Mouse (Mus musculus) gastrocnemius, adult 8-10 months (tissue): ENCODE measurements around the gene Cacna1c. TPM values are rescaled to one million over a fixed set of nuclear protein-coding genes. Genes with fewer than 3 reads are reported as not detected.

Source experiments
- DNase-seq, 2 experiments: peaks; one replicate each; pipeline ENCODE4 v3.0.0; 2022; ENCODE audit warnings: low spot score in 2 of 2
- total RNA-seq, 4 experiments: library from RNA; stranded (reverse); gene quantifications; 2 replicates each; pipeline ENCODE4 v1.2.4; 2022

The Cacna1c gene
- total RNA-seq, 4 experiments from 2014 or later, result 0.61 to 1.3 (median 0.90) TPM

GRCm38 (mm10) chr6:118968776-118969175, 227.4 kb downstream of the Cacna1c start:
- DNase-seq, result no peak

DNA sequence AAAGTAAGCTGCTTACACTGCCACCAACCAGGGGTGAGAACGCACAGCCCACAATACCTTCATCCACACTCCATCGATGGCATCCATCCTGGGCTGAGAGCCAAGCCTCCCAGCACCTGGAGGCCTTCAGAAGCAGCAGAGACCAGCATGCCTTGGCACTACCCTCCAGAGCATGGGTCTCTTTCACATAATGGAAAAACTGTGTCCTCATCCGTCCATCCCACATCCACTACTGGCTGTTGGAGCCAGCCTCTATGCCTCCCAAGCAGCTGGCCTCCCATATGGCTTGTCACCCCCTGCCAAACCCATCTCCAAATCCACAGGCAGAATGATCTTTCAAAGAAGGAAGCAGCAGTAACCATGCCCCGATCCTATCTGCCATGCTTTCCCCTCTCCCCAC, 229.3 kb downstream of the Cacna1c start:
- no peak for DNase-seq

GRCm38 (mm10) chr6:118965577-118965976, 230.6 kb downstream of the Cacna1c start:
- no peak for DNase-seq

DNA sequence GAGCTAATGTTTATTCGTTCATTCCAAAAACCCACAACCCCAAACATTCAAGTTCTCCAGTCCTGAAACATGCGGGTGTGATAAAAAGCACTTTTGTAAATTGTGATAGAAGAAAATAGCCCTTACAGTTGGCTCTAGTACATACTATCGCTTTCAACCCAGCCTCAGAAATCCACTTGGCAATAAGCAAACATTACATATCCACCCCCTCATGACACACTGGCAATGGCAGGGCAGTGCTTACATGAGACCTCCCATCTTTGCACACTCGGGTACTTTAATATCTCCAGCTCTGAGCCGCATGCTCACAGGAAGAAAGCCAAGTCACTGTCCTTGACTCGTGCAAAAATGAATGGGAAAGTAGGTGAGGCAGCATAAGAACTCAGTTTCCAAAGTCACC, 232.4 kb downstream of the Cacna1c start:
- DNase-seq, result no peak

GRCm38 (mm10) chr6:118963283-118963682, 232.9 kb downstream of the Cacna1c start:
- no peak for DNase-seq

DNA sequence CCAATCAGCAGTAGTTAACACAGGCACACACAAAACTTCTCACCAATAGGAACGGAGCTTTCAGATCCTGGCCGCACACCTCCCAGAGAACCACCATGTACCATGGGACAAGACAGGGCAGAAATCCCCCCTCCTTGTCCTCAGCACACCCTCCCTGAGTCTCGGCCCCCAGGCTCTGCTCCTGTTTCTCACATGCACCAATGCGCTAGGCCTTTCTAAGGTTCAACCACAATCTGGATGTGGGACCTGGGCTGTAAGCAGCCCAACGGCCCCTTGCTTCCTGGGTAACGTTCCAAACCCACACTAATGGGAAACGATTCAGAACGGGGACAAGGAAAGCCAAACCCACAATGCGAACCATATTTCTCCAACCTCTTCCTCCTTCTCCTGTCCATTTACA, 237.7 kb downstream of the Cacna1c start:
- no peak for DNase-seq

DNA sequence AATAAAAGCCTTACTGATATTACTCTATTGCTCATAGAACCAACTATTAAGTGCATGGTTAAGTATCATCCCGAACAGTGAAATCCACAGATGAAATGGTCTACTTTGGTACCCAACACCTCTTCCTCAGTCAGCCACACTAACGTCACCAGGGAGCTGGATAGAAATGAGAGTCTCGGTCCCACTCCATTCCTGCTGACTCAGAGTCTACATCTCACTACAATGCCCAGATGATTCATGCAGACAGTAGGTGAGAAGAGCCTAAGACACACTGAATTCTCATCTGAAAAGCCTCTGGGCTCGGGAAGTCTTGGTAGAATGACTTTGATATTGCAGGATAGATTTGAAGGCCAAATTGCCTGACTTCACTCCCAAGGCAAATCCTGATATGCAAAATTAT, 240.0 kb downstream of the Cacna1c start:
- DNase-seq, result no peak

- DNase-seq, result no peak
These were observed 240.4 kb downstream of the Cacna1c start for GRCm38 (mm10) chr6:118955777-118956176.

- DNase-seq, result no peak
These were observed 241.1 kb downstream of the Cacna1c start for GRCm38 (mm10) chr6:118954988-118955554.

- no peak for DNase-seq
These were observed 243.8 kb downstream of the Cacna1c start for GRCm38 (mm10) chr6:118952377-118952776.

- DNase-seq, result no peak
These were observed 246.0 kb downstream of the Cacna1c start for GRCm38 (mm10) chr6:118950190-118950589.

GRCm38 (mm10) chr6:118947286-118947685, 248.9 kb downstream of the Cacna1c start:
- no peak for DNase-seq

DNA sequence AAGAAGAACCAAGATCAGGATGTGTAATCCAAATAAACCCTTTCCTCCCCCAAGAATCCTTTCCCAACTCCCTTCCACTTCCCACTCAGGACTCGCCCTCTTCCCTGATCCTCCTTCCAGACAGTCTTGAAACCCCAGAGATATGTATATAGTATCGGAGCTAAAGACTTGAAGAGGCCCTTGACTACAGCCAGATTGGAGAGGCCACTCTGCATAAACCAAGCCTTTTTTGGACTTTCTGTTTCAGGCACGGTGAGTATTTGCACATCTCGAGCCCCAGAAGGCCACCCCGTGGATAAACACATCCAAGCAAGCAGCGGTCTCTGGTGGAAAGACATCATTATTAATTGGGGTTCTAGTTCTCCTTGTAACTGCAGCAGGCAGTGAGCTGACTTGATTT, 249.6 kb downstream of the Cacna1c start:
- no peak for DNase-seq

DNA sequence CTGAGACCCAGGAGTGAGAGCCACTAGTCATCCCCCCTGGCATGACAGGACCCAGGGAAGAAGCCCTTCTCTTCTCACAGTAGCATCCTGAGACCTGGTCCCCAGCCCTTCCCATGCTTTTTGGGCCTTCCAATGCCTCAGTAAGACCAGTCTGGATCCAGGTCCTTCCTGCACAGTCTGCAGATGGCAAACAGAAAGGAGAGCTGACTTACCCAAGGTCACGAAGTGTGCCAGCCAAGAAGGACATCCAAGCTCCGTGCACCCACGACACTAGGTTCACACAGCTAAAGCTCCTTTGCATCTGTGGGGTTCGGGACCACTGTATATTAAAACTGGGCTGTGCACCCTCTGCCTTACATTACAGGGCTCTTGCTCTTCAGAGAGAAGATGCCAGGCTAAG, 252.1 kb downstream of the Cacna1c start:
- no peak for DNase-seq

GRCm38 (mm10) chr6:118941816-118942215, 254.4 kb downstream of the Cacna1c start:
- DNase-seq, result no peak

DNA sequence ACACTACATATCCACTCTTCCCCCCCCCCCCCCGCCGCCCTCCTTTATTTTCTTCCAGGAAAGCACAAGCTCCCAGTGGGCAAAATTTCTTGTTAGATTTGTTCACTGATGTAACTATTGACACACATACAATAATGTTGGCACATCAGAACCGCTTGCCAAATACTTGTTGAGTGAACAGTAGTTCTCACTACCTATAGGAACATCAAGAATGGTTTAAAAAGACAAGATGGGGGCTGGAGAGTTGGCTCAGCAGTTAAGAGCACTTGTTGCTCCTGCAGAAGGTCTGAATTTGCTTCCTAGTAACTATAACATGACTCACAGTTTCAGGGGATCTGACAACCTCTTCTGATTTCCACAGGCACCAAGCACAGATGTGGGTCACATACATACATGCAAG, 255.2 kb downstream of the Cacna1c start:
- DNase-seq, result no peak

GRCm38 (mm10) chr6:118939626-118940025, 256.6 kb downstream of the Cacna1c start:
- DNase-seq, result no peak

DNA sequence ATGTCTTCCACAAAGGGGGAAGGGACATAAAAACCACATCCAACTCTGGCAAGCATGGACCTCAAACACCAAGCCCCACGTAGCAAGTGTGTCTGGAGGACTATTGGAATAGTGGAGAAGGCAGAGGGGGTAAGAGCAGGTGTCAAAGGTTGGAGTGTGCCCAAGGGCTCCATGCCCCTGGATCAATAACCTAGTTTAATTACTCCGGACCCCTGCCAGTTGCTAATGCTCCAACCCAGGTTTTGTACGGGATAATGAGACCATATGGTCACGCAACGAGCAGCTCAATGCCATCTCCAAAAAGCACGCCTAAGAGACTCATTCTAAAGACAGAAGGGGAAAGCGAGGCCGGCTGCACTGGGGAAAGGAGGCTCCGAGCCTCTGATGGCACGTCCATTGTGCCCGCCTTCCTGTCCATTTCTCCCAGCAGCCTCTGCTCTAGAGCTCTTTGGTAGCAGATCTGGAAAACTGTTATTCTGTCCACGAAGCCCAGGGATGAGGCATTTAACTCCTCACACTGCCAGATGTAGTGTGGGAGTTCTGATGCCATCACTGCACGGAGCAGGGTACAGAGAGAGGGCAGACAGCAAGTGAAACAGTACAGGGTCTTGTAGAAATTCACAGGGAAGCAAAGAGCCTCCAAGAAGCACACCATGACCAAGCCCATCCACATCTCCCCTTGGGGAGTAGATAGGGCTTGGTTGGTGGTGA, 257.7 kb downstream of the Cacna1c start:
- DNase-seq, result no peak

DNA sequence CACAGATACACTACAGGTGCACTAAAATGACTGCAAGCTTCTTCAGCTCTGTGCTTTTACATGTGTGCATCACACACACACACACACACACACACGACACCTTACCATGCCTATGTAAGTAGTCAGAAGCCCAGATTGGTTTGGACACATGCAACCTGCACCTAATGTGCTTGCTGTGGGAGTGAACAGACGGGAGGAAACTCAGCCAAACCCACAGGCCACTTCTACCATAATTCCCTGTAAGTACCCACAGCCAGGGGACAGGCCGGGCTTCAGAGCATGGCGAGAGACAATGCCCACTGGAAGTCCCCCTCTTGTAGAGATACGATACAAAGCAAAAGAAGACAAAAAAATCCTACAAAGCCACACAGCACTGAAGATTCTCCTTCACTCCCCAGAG, 258.7 kb downstream of the Cacna1c start:
- no peak for DNase-seq

DNA sequence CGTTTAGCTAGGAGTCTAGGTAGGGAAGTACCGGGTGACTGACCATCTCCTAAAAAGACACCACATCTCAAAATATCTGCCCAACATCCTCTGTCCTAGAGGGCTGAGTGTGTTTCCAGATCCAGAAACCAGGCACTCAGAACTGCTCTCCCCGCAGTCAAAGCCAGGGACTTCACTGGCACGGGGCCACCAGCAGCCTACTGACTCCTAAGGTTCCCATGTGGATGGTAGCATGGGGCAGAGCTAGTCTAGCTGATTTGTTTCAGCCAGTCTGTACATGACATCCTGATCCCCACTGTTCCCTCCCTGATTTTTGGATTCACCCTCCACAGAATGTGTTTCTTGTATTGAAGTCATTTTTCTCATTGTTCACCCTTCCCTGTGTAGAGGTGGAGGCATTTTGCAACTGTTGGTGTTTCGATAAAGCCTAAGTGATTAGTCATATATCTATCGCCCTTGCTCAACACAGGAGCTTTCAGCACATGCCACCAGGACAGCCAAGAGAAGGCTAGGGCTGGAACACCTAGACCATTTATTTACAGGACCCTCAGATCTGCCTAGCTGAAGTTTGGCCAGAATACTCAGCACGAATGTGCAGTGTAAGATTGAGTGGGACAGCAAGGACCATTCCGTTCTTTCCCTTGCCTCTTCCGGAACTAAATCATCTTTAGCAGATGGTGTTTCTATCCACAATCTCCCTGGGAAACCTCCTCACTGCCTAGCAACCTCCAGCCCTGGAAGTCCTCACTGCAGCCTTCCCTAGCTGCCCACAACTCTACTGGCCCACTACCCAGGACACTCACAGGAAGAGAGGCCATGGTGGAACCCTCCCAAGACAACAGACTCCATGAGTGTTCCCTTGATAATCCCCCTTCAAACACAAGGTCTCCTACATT, 260.4 kb downstream of the Cacna1c start:
- no peak for DNase-seq

DNA sequence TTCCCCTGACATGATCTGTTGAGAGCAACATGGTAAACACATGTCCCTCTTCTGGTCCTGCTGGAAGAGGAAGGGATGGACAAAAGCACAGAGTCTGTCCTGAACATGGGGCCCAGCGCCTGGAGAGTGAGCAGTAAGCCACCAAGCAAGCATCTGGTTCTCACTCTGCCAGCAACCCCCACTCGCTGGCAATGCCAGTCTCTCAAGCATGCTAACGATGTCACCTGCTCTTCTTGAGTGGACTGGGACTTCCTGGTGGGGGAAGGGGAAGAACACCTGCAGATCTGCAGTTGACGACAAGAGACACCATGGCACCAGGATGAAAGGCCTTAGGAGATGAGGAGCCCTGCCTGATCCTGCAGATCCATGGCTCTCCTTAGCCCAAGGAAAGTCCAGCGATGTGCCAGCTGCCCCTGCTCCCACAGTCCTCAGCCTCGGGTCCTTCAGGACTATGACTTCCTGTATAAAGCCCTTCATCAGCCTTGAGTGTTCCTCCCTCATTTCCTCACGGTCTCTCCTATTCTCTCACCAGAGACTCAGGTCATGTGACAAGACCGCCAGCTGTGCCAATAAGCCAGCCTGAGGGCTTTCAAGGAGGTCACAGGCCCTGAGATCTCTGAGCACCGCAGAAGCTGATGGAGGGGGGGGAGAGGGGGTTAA, 261.8 kb downstream of the Cacna1c start:
- no peak for DNase-seq
